Mouse (Mus musculus): ENCODE measurements around the gene Erc1. TPM values are rescaled to one million over a fixed set of nuclear protein-coding genes. Genes with fewer than 3 reads are reported as not detected.

Gene Erc1
- polyA plus RNA-seq, 1 experiment from 2014 or later = 23.7 TPM

DNA sequence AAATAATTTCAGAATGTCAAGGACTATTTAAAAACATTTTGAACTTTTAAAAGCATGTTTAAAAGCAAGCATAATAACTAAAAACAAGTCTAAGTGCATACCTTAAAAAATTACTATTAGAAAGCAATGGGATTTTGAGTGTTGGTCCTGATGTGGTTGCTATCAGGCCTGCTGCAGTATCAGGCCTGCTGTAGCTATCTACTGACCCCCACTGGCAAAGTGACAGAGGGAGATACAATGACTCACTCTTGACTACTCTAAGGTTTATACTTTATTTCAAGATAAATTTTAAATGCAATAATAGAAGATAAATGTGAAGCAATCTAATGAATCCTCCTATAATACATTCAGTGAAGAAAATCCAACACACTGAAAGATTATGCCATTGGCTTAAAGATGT, 138.4 kb downstream of the Erc1 start:
- H3K9me3 ChIP-seq (ENCODE audit: control insufficient read depth, low read length) = no peaks in the 10 kb centered on the region
- no peak overlapping the region for H3K4me2 ChIP-seq
- no peaks in the 10 kb centered on the region for H3K4me1 ChIP-seq (ENCODE audit: control insufficient read depth, insufficient read depth, low read length)
- H3K27me3 ChIP-seq (ENCODE audit: control insufficient read depth, insufficient read depth, low read length) = no peaks in the 10 kb centered on the region
- no peak overlapping the region for H3K27ac ChIP-seq (ENCODE audit: low read depth, low read length)
- no peak overlapping the region for H3K4me3 ChIP-seq (ENCODE audit: low read depth, low read length)
- no peak overlapping the region for H3K9ac ChIP-seq (ENCODE audit: low read length)
- ATAC-seq (ENCODE audit: low FRiP score) = no peak
- no peaks in the 10 kb centered on the region for H3K36me3 ChIP-seq (ENCODE audit: control insufficient read depth, insufficient read depth, low read length)
- DNase-seq (ENCODE audit: low spot score, missing footprints) = no peak

- no peak for DNase-seq (ENCODE audit: low spot score, missing footprints)
- H3K9ac ChIP-seq (ENCODE audit: low read length) = no peak overlapping the region
- no peaks in the 10 kb centered on the region for H3K4me1 ChIP-seq (ENCODE audit: control insufficient read depth, insufficient read depth, low read length)
- WGBS = 87% methylated on average over 5 of the region's 5 CpGs
- H3K27me3 ChIP-seq (ENCODE audit: control insufficient read depth, insufficient read depth, low read length) = no peaks in the 10 kb centered on the region
- H3K4me3 ChIP-seq (ENCODE audit: low read depth, low read length) = no peak overlapping the region
- no peak for ATAC-seq (ENCODE audit: low FRiP score)
- no peak overlapping the region for H3K4me2 ChIP-seq
- no peaks in the 10 kb centered on the region for H3K36me3 ChIP-seq (ENCODE audit: control insufficient read depth, insufficient read depth, low read length)
- H3K27ac ChIP-seq (ENCODE audit: low read depth, low read length) = no peak overlapping the region
- H3K9me3 ChIP-seq (ENCODE audit: control insufficient read depth, low read length) = no peaks in the 10 kb centered on the region
Observed at GRCm38 (mm10) chr6:119707911-119708310, 140.1 kb downstream of the Erc1 start.

GRCm38 (mm10) chr6:119704899-119705298, 143.1 kb downstream of the Erc1 start:
- Histone ChIP-seq H3K27ac (ENCODE audit: low read depth, low read length) (no peak overlapping the region), H3K36me3 (ENCODE audit: control insufficient read depth, insufficient read depth, low read length) (no peaks in the 10 kb centered on the region), H3K9me3 (ENCODE audit: control insufficient read depth, low read length) (no peaks in the 10 kb centered on the region), H3K9ac (ENCODE audit: low read length) (no peak overlapping the region), H3K4me2 (no peak overlapping the region), H3K4me1 (ENCODE audit: control insufficient read depth, insufficient read depth, low read length) (no peaks in the 10 kb centered on the region), H3K27me3 (ENCODE audit: control insufficient read depth, insufficient read depth, low read length) (no peaks in the 10 kb centered on the region), H3K4me3 (ENCODE audit: low read depth, low read length) (no peak overlapping the region)
- WGBS = 89% methylated on average over 2 of the region's 2 CpGs
- no peak for DNase-seq (ENCODE audit: low spot score, missing footprints)
- no peak for ATAC-seq (ENCODE audit: low FRiP score)

DNA sequence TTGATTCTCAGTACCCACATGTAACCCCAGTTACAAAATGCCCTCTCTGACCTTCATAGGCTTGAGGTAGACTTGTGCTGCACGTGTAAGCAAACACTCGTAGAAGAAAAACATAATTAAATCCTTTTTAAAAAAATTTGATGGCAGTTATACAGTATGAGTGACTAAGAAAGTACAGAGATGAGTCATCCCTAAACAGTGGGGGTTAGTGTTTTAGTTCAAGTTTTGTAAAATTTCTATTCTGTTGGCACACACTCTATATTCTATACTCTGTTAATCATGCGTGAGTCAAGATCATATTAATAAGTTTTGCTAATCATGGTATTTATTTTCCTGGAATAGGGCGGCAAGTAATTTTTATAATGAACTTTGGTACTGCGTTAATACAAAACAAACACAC, 155.2 kb downstream of the Erc1 start:
- Histone ChIP-seq H3K27me3 (ENCODE audit: control insufficient read depth, insufficient read depth, low read length) (no peaks in the 10 kb centered on the region), H3K4me1 (ENCODE audit: control insufficient read depth, insufficient read depth, low read length) (no peaks in the 10 kb centered on the region), H3K9me3 (ENCODE audit: control insufficient read depth, low read length) (no peaks in the 10 kb centered on the region), H3K4me2 (no peak overlapping the region), H3K9ac (ENCODE audit: low read length) (no peak overlapping the region), H3K27ac (ENCODE audit: low read depth, low read length) (no peak overlapping the region), H3K36me3 (ENCODE audit: control insufficient read depth, insufficient read depth, low read length) (no peaks in the 10 kb centered on the region), H3K4me3 (ENCODE audit: low read depth, low read length) (no peak overlapping the region)
- WGBS = 91% methylated on average over 5 of the region's 5 CpGs
- no peak for ATAC-seq (ENCODE audit: low FRiP score)
- DNase-seq (ENCODE audit: low spot score, missing footprints) = no peak

GRCm38 (mm10) chr6:119686470-119686869, 161.5 kb downstream of the Erc1 start:
- DNase-seq (ENCODE audit: low spot score, missing footprints) = no peak
- H3K9me3 ChIP-seq (ENCODE audit: control insufficient read depth, low read length) = no peaks in the 10 kb centered on the region
- no peak overlapping the region for H3K9ac ChIP-seq (ENCODE audit: low read length)
- no peaks in the 10 kb centered on the region for H3K27me3 ChIP-seq (ENCODE audit: control insufficient read depth, insufficient read depth, low read length)
- H3K4me2 ChIP-seq = no peak overlapping the region
- no peak overlapping the region for H3K4me3 ChIP-seq (ENCODE audit: low read depth, low read length)
- H3K27ac ChIP-seq (ENCODE audit: low read depth, low read length) = no peak overlapping the region
- no peaks in the 10 kb centered on the region for H3K36me3 ChIP-seq (ENCODE audit: control insufficient read depth, insufficient read depth, low read length)
- no peak for ATAC-seq (ENCODE audit: low FRiP score)
- H3K4me1 ChIP-seq (ENCODE audit: control insufficient read depth, insufficient read depth, low read length) = no peaks in the 10 kb centered on the region

DNA sequence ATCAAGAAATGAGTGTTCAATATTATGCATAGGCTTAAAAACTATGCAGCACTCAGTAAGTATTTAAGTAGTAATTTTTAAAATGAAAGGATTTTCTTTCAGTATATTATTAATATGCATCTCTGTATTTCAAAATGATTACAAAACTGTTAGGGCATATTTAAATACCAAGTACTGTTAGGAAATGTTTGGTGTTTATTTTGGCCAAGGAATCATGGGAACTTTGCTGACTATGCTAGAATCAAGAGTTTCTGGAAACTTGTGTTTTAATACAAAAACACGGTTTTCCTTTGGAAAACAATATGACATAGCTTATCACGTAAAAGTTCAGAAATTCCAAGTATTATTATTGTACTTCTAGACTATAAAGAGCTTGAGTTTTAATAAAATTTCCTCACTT, 167.2 kb downstream of the Erc1 start:
- H3K9ac ChIP-seq (ENCODE audit: low read length) = no peak overlapping the region
- no peaks in the 10 kb centered on the region for H3K4me1 ChIP-seq (ENCODE audit: control insufficient read depth, insufficient read depth, low read length)
- H3K9me3 ChIP-seq (ENCODE audit: control insufficient read depth, low read length) = no peaks in the 10 kb centered on the region
- ATAC-seq (ENCODE audit: low FRiP score) = no peak
- H3K36me3 ChIP-seq (ENCODE audit: control insufficient read depth, insufficient read depth, low read length) = 0 out of 2 replicates have a peak, but pooled peaks cover 2% of the 10 kb centered on the region
- H3K4me3 ChIP-seq (ENCODE audit: low read depth, low read length) = no peak overlapping the region
- no peak for DNase-seq (ENCODE audit: low spot score, missing footprints)
- H3K27me3 ChIP-seq (ENCODE audit: control insufficient read depth, insufficient read depth, low read length) = no peaks in the 10 kb centered on the region
- no peak overlapping the region for H3K27ac ChIP-seq (ENCODE audit: low read depth, low read length)
- 92% methylated on average over 2 of the region's 2 CpGs for WGBS
- no peak overlapping the region for H3K4me2 ChIP-seq

DNA sequence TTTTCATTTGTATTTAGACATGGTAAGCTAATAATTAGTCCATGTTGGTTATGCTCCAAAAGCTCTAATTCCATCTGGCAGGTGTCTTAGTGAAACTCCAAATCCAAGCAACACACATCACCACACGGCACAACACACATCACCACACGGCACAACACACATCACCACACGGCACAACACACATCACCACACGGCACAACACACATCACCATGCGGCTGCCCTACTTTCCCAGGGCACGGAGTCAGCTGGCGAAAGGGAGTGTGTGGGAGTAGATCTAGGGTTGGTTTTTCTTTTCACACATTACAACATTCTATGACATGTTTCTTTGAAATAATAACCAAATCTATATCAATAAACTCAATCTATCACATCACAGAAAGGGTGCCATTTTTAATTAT, 173.2 kb downstream of the Erc1 start:
- H3K9me3 ChIP-seq (ENCODE audit: control insufficient read depth, low read length) = no peaks in the 10 kb centered on the region
- no peak overlapping the region for H3K27ac ChIP-seq (ENCODE audit: low read depth, low read length)
- no peak overlapping the region for H3K4me2 ChIP-seq
- H3K36me3 ChIP-seq (ENCODE audit: control insufficient read depth, insufficient read depth, low read length) = 0 out of 2 replicates have a peak, but pooled peaks cover 2% of the 10 kb centered on the region
- H3K9ac ChIP-seq (ENCODE audit: low read length) = no peak overlapping the region
- DNase-seq (ENCODE audit: low spot score, missing footprints) (no peak), ATAC-seq (ENCODE audit: low FRiP score) (no peak)
- no peaks in the 10 kb centered on the region for H3K4me1 ChIP-seq (ENCODE audit: control insufficient read depth, insufficient read depth, low read length)
- WGBS = 94% methylated on average over 7 of the region's 7 CpGs
- H3K4me3 ChIP-seq (ENCODE audit: low read depth, low read length) = no peak overlapping the region
- H3K27me3 ChIP-seq (ENCODE audit: control insufficient read depth, insufficient read depth, low read length) = no peaks in the 10 kb centered on the region

DNA sequence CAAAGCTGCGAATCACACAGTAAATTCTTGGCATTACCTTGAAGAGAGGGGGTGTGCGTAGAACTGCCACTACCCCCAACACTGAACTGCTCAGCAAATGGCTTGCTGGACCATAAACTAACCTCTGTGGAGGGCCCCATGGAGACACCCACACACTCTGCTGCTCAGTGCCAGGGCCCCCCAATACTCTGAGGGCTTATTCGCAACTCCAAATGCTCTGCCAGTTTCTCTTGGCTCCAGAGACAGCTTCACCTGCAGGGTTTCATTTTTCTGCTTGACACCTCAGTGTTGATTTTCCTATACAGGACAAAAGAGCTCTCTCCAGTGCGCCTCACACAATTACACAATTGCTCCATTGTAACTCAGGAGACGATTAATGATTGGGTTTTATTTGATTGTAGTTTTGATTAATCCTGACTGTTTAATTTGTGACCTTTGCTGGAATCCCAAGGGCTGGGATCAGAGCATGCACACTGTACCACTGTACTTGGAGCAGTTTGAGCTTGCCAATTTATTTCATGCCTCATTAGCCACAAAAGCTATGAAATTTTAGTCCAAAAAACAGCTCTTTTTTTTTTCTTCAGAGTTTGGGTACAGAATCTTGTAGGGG, 173.7 kb downstream of the Erc1 start:
- no peak for DNase-seq (ENCODE audit: low spot score, missing footprints)
- Histone ChIP-seq H3K9me3 (ENCODE audit: control insufficient read depth, low read length) (no peaks in the 10 kb centered on the region), H3K4me3 (ENCODE audit: low read depth, low read length) (no peak overlapping the region), H3K4me2 (no peak overlapping the region), H3K36me3 (ENCODE audit: control insufficient read depth, insufficient read depth, low read length) (0 out of 2 replicates have a peak, but pooled peaks cover 2% of the 10 kb centered on the region), H3K9ac (ENCODE audit: low read length) (no peak overlapping the region), H3K27ac (ENCODE audit: low read depth, low read length) (no peak overlapping the region), H3K4me1 (ENCODE audit: control insufficient read depth, insufficient read depth, low read length) (no peaks in the 10 kb centered on the region), H3K27me3 (ENCODE audit: control insufficient read depth, insufficient read depth, low read length) (no peaks in the 10 kb centered on the region)
- ATAC-seq (ENCODE audit: low FRiP score) = no peak
- 87% methylated on average over 5 of the region's 5 CpGs for WGBS

- ATAC-seq (ENCODE audit: low FRiP score) = no peak
- WGBS = 78% methylated on average over 3 of the region's 3 CpGs
- no peak overlapping the region for H3K9ac ChIP-seq (ENCODE audit: low read length)
Observed at GRCm38 (mm10) chr6:119669746-119670145, 178.2 kb downstream of the Erc1 start.

More at GRCm38 (mm10) chr6:119669746-119670145, 178.2 kb downstream of the Erc1 start:
- H3K4me1 ChIP-seq (ENCODE audit: control insufficient read depth, insufficient read depth, low read length) = no peaks in the 10 kb centered on the region
- H3K36me3 ChIP-seq (ENCODE audit: control insufficient read depth, insufficient read depth, low read length) = no peaks in the 10 kb centered on the region
- no peak overlapping the region for H3K4me2 ChIP-seq
- H3K27me3 ChIP-seq (ENCODE audit: control insufficient read depth, insufficient read depth, low read length) = no peaks in the 10 kb centered on the region
- H3K27ac ChIP-seq (ENCODE audit: low read depth, low read length) = no peak overlapping the region
- no peak for DNase-seq (ENCODE audit: low spot score, missing footprints)
- no peak overlapping the region for H3K4me3 ChIP-seq (ENCODE audit: low read depth, low read length)
- H3K9me3 ChIP-seq (ENCODE audit: control insufficient read depth, low read length) = no peaks in the 10 kb centered on the region

Data from midbrain, embryonic 11.5 days (tissue).